Mouse (Mus musculus) MEL (cell line): Measurements from ENCODE around the gene Rsbn1. TPM values are rescaled to one million over a fixed set of nuclear protein-coding genes. Genes with fewer than 3 reads are reported as not detected.

Source experiments
- DNase-seq: peaks from one replicate; pipeline ENCODE4 v3.0.0; 2011; ENCODE audit warnings: low read depth, low spot score
- H3K27ac ChIP-seq: 2 replicates; pipeline ENCODE4 v1.5.1; 2012; ENCODE audit warnings: low read depth, mild to moderate bottlenecking, control low read depth, low read length, moderate library complexity; ENCODE audit not compliant: control insufficient read depth
- H3K27me3 ChIP-seq, 2 experiments: fragments of 150-350 bp in 1 of 2; sonication (generic) in 1 of 2; 2 replicates each; pipeline ENCODE4 v1.6.1; 2012; ENCODE audit warnings: low read length in 2 of 2, mild to moderate bottlenecking in 2 of 2, improper control_type of control experiment in 1 of 2, moderate library complexity in 1 of 2; ENCODE audit not compliant: insufficient read depth in 2 of 2, control insufficient read depth in 1 of 2
- H3K36me3 ChIP-seq, 2 experiments: 2 replicates each; pipeline ENCODE4 v1.6.1; 2012 to 2014; ENCODE audit warnings: low read length in 2 of 2, improper control_type of control experiment in 1 of 2, inconsistent platforms in 1 of 2, mild to moderate bottlenecking in 1 of 2; ENCODE audit not compliant: insufficient read depth in 2 of 2, control insufficient read depth in 1 of 2
- H3K4me1 ChIP-seq, 2 experiments: fragments of 150-350 bp in 1 of 2; sonication (generic) in 1 of 2; 2 replicates each; pipeline ENCODE4 v1.6.1; 2012; ENCODE audit warnings: low read length in 2 of 2, improper control_type of control experiment in 1 of 2, mild to moderate bottlenecking in 1 of 2; ENCODE audit not compliant: insufficient read depth in 2 of 2, control insufficient read depth in 1 of 2
- H3K4me3 ChIP-seq, 2 experiments: fragments of 150-350 bp in 1 of 2; sonication (generic) in 1 of 2; 2 replicates each; pipeline ENCODE4 v1.5.1; 2012; ENCODE audit warnings: low read depth in 2 of 2, low read length in 2 of 2, mild to moderate bottlenecking in 2 of 2, moderate library complexity in 2 of 2, control low read depth in 1 of 2, improper control_type of control experiment in 1 of 2; ENCODE audit not compliant: control insufficient read depth in 1 of 2, insufficient read depth in 1 of 2
- H3K79me2 ChIP-seq: 2 replicates; pipeline ENCODE4 v1.6.1; 2012; ENCODE audit warnings: mild to moderate bottlenecking, low read length, moderate library complexity; ENCODE audit not compliant: control insufficient read depth, poor library complexity, insufficient read depth
- H3K9ac ChIP-seq: 2 replicates; pipeline ENCODE4 v1.6.1; 2012; ENCODE audit warnings: low read depth, mild to moderate bottlenecking, control low read depth, low read length, moderate library complexity; ENCODE audit not compliant: control insufficient read depth, poor library complexity, severe bottlenecking
- H3K9me3 ChIP-seq: fragments of 150-350 bp; sonication (generic); replicated peaks from 2 replicates; pipeline ENCODE4 v1.6.1; 2012; ENCODE audit warnings: mild to moderate bottlenecking, low read length, improper control_type of control experiment, moderate library complexity; ENCODE audit not compliant: insufficient read depth
- CTCF ChIP-seq, 3 experiments: IDR thresholded peaks in 2 of 3; conservative IDR thresholded peaks in 1 of 3; 2 replicates each; pipeline ENCODE4 v1.5.1; 2011 to 2012; ENCODE audit warnings: low read length in 3 of 3, low read depth in 2 of 3, mild to moderate bottlenecking in 2 of 3, improper control_type of control experiment in 1 of 3, inconsistent platforms in 1 of 3, mixed read lengths in 1 of 3, moderate library complexity in 1 of 3; ENCODE audit not compliant: control insufficient read depth in 1 of 3, insufficient read depth in 1 of 3, poor library complexity in 1 of 3, severe bottlenecking in 1 of 3
- E2F4 ChIP-seq: IDR thresholded peaks from 2 replicates; pipeline ENCODE4 v1.6.1; 2011; ENCODE audit warnings: low read depth, low read length, improper control_type of control experiment, borderline replicate concordance
- ELF1 ChIP-seq: IDR thresholded peaks from 2 replicates; pipeline ENCODE4 v1.6.1; 2014; ENCODE audit warnings: low read depth, mild to moderate bottlenecking, inconsistent platforms, low read length, improper control_type of control experiment, moderate library complexity
- EP300 ChIP-seq, 2 experiments: IDR thresholded peaks; 2 replicates each; pipeline ENCODE4 v1.6.1; 2011; ENCODE audit warnings: improper control_type of control experiment in 2 of 2, low read length in 2 of 2, low read depth in 1 of 2, mild to moderate bottlenecking in 1 of 2
- ETS1 ChIP-seq: IDR thresholded peaks from 2 replicates; pipeline ENCODE4 v1.6.1; 2012; ENCODE audit warnings: low read depth, mild to moderate bottlenecking, inconsistent platforms, low read length, improper control_type of control experiment, moderate library complexity
- GABPA ChIP-seq: IDR thresholded peaks from 2 replicates; pipeline ENCODE4 v1.6.1; 2012; ENCODE audit warnings: low read depth, mild to moderate bottlenecking, inconsistent platforms, low read length, improper control_type of control experiment, moderate library complexity
- GATA1 ChIP-seq: IDR thresholded peaks from 2 replicates; pipeline ENCODE4 v1.6.1; 2011; ENCODE audit warnings: low read depth, low read length, improper control_type of control experiment
- HCFC1 ChIP-seq: IDR thresholded peaks from 2 replicates; pipeline ENCODE4 v1.6.1; 2012; ENCODE audit warnings: low read depth, mild to moderate bottlenecking, inconsistent platforms, low read length, improper control_type of control experiment, moderate library complexity
- KAT2A ChIP-seq: conservative IDR thresholded peaks from 2 replicates; pipeline ENCODE4 v1.6.1; 2012; ENCODE audit warnings: low read depth, low read length, improper control_type of control experiment, inconsistent platforms
- MAX ChIP-seq: IDR thresholded peaks from 2 replicates; pipeline ENCODE4 v1.6.1; 2011; ENCODE audit warnings: low read length, improper control_type of control experiment
- MAZ ChIP-seq: IDR thresholded peaks from 2 replicates; pipeline ENCODE4 v1.6.1; 2012; ENCODE audit warnings: low read depth, mild to moderate bottlenecking, inconsistent platforms, low read length, improper control_type of control experiment
- MXI1 ChIP-seq: IDR thresholded peaks from 2 replicates; pipeline ENCODE4 v1.6.1; 2011; ENCODE audit warnings: mild to moderate bottlenecking, low read depth, low read length, improper control_type of control experiment
- MYB ChIP-seq: IDR thresholded peaks from 2 replicates; pipeline ENCODE4 v1.6.1; 2011; ENCODE audit warnings: mild to moderate bottlenecking, low read depth, low read length, improper control_type of control experiment
- NELFE ChIP-seq: IDR thresholded peaks from 2 replicates; pipeline ENCODE4 v1.6.1; 2011; ENCODE audit warnings: low read depth, low read length, improper control_type of control experiment
- NRF1 ChIP-seq: IDR thresholded peaks from 2 replicates; pipeline ENCODE4 v1.6.1; 2014; ENCODE audit warnings: low read depth, mild to moderate bottlenecking, inconsistent platforms, low read length, improper control_type of control experiment, moderate library complexity; ENCODE audit not compliant: poor library complexity, insufficient read depth, severe bottlenecking
- POLR2AphosphoS2 ChIP-seq: IDR thresholded peaks from 2 replicates; pipeline ENCODE4 v1.6.1; 2011; ENCODE audit warnings: low read length, improper control_type of control experiment
- POLR2AphosphoS5 ChIP-seq: IDR thresholded peaks from 2 replicates; pipeline ENCODE4 v1.6.1; 2012; ENCODE audit warnings: low read depth, borderline replicate concordance, mild to moderate bottlenecking, inconsistent platforms, low read length, moderate library complexity, mixed read lengths
- RAD21 ChIP-seq: IDR thresholded peaks from 2 replicates; pipeline ENCODE4 v1.6.1; 2011; ENCODE audit warnings: mild to moderate bottlenecking, low read depth, low read length, improper control_type of control experiment
- RCOR1 ChIP-seq: IDR thresholded peaks from 2 replicates; pipeline ENCODE4 v1.6.1; 2012; ENCODE audit warnings: low read depth, mild to moderate bottlenecking, inconsistent platforms, low read length, improper control_type of control experiment
- SMC3 ChIP-seq: IDR thresholded peaks from 2 replicates; pipeline ENCODE4 v1.6.1; 2011; ENCODE audit warnings: low read depth, low read length, improper control_type of control experiment
- TAL1 ChIP-seq: IDR thresholded peaks from 2 replicates; pipeline ENCODE4 v1.6.1; 2012; ENCODE audit warnings: mild to moderate bottlenecking, inconsistent platforms, low read length, moderate library complexity, mixed read lengths
- UBTF ChIP-seq: IDR thresholded peaks from 2 replicates; pipeline ENCODE4 v1.6.1; 2012; ENCODE audit warnings: low read depth, mild to moderate bottlenecking, inconsistent platforms, low read length, improper control_type of control experiment, moderate library complexity, borderline replicate concordance; ENCODE audit not compliant: insufficient read depth
- ZC3H11A ChIP-seq: IDR thresholded peaks from 2 replicates; pipeline ENCODE4 v1.6.1; 2012; ENCODE audit warnings: low read depth, mild to moderate bottlenecking, inconsistent platforms, low read length, improper control_type of control experiment
- ZKSCAN1 ChIP-seq: IDR thresholded peaks from 2 replicates; pipeline ENCODE4 v1.6.1; 2012; ENCODE audit warnings: low read depth, mild to moderate bottlenecking, inconsistent platforms, low read length, improper control_type of control experiment, moderate library complexity
- ZMIZ1 ChIP-seq: IDR thresholded peaks from 2 replicates; pipeline ENCODE4 v1.6.1; 2012; ENCODE audit warnings: low read depth, mild to moderate bottlenecking, inconsistent platforms, low read length, improper control_type of control experiment, moderate library complexity
- ZNF384 ChIP-seq: IDR thresholded peaks from 2 replicates; pipeline ENCODE4 v1.6.1; 2012; ENCODE audit warnings: low read depth, mild to moderate bottlenecking, inconsistent platforms, low read length, improper control_type of control experiment
- polyA plus RNA-seq, 2 experiments: library from polyadenylated mRNA; stranded (reverse) in 1 of 2; unstranded in 1 of 2; fragments of >175 nt in 1 of 2; fragments of >200 nt in 1 of 2; gene quantifications; 2 replicates each; pipeline versions ENCODE4 v1.2.1 to v1.2.4; 2012; ENCODE audit warnings: low replicate concordance in 2 of 2, low read depth in 1 of 2; ENCODE audit not compliant: insufficient read length in 2 of 2, insufficient read depth in 1 of 2, missing spikeins in 1 of 2
- total RNA-seq: library from RNA; depleted of rRNA; stranded (reverse); fragments of 300-350 nt; gene quantifications from 2 replicates; pipeline ENCODE4 v1.2.3, GENCODE M21; 2012

The Rsbn1 gene
- total and polyA plus RNA-seq, 3 experiments, result 10.5 to 37.3 (median 10.8) TPM

GRCm38 (mm10) chr3:103927511-103927910 lies 13.6 kb downstream of the Rsbn1 start:
- H3K79me2 ChIP-seq, result peaks cover 38% of the 10 kb centered on the region
- no peak for TF ChIP-seq GABPA
- no peak for TF ChIP-seq MAZ
- no peak for TF ChIP-seq ZC3H11A
- TF ChIP-seq ELF1, result no peak
- no peak for TF ChIP-seq MAX
- TF ChIP-seq EP300 (IDR thresholded peaks at IDR 0.05; ENCODE audit: low read depth in 1 of 2, low read length in 2 of 2), result no peak
- TF ChIP-seq ZMIZ1, result no peak
- TF ChIP-seq RCOR1, result no peak
- no peak for TF ChIP-seq SMC3
- TF ChIP-seq ZNF384, result no peak
- TF ChIP-seq MXI1, result no peak
- TF ChIP-seq MYB, result no peak
- TF ChIP-seq GATA1, result no peak
- no peak for TF ChIP-seq NRF1
- no peak for TF ChIP-seq TAL1
- no peak for TF ChIP-seq RAD21
- H3K27me3 ChIP-seq, result no peaks in the 10 kb centered on the region
- H3K36me3 ChIP-seq, result peaks cover 24 to 26% of the 10 kb centered on the region in 2 experiments
- no peak overlapping the region for H3K9ac ChIP-seq
- H3K9me3 ChIP-seq, result no peaks in the 10 kb centered on the region
- H3K27ac ChIP-seq, result no peak overlapping the region
- H3K4me3 ChIP-seq, result no peak overlapping the region
- DNase-seq, result no peak
- H3K4me1 ChIP-seq, result peaks cover 7 to 30% of the 10 kb centered on the region in 2 experiments

- peaks cover 0 to 8% of the 10 kb centered on the region in 2 experiments; a peak in 2 of 4 replicates for H3K4me1 ChIP-seq
- H3K9ac ChIP-seq, result no peak overlapping the region
- H3K36me3 ChIP-seq, result peaks cover 4 to 9% of the 10 kb centered on the region in 2 experiments
- peaks cover 24% of the 10 kb centered on the region for H3K79me2 ChIP-seq
- H3K4me3 ChIP-seq, result no peak overlapping the region
- H3K27me3 ChIP-seq, result no peaks in the 10 kb centered on the region
- H3K27ac ChIP-seq, result no peak overlapping the region
- no peak for DNase-seq
- no peak for TF ChIP-seq POLR2AphosphoS5
- TF ChIP-seq GABPA, result no peak
- TF ChIP-seq NELFE, result no peak
- TF ChIP-seq HCFC1, result no peak
- TF ChIP-seq UBTF, result no peak
- TF ChIP-seq ZC3H11A, result no peak
- TF ChIP-seq ETS1, result no peak
- no peak for TF ChIP-seq MYB
- no peak for TF ChIP-seq KAT2A
- no peak for TF ChIP-seq NRF1
- TF ChIP-seq POLR2AphosphoS2, result no peak
- TF ChIP-seq E2F4, result no peak
- TF ChIP-seq RAD21, result no peak
- TF ChIP-seq MAZ, result no peak
- no peak for TF ChIP-seq ZKSCAN1
- TF ChIP-seq CTCF (IDR thresholded peaks at IDR 0.05 in 2 of 3, conservative IDR thresholded peaks at IDR 0.05 in 1 of 3; ENCODE audit: control insufficient read depth in 1 of 3, insufficient read depth in 1 of 3, low read depth in 2 of 3, low read length in 3 of 3, poor library complexity in 1 of 3, severe bottlenecking in 1 of 3), result no peak
- no peak for TF ChIP-seq MAX
- TF ChIP-seq GATA1, result no peak
- no peak for TF ChIP-seq SMC3
- no peak for TF ChIP-seq RCOR1
- H3K9me3 ChIP-seq, result no peaks in the 10 kb centered on the region
These were observed 31.1 kb downstream of the Rsbn1 start for GRCm38 (mm10) chr3:103944794-103945562.
